Mouse (Mus musculus) CD4-positive, CD25-positive, alpha-beta regulatory T cell (primary cell): ENCODE data around the gene Fancd2. TPM values are rescaled to one million over a fixed set of nuclear protein-coding genes. Genes with fewer than 3 reads are reported as not detected.

Source experiments
- polyA plus RNA-seq: library from polyadenylated mRNA; unstranded; fragments of 100-300 nt; shearing (Covaris generic); gene quantifications from one replicate; pipeline ENCODE4 v1.2.1, GENCODE M21; 2017

Fancd2 gene
- 2.1 TPM for polyA plus RNA-seq

DNA sequence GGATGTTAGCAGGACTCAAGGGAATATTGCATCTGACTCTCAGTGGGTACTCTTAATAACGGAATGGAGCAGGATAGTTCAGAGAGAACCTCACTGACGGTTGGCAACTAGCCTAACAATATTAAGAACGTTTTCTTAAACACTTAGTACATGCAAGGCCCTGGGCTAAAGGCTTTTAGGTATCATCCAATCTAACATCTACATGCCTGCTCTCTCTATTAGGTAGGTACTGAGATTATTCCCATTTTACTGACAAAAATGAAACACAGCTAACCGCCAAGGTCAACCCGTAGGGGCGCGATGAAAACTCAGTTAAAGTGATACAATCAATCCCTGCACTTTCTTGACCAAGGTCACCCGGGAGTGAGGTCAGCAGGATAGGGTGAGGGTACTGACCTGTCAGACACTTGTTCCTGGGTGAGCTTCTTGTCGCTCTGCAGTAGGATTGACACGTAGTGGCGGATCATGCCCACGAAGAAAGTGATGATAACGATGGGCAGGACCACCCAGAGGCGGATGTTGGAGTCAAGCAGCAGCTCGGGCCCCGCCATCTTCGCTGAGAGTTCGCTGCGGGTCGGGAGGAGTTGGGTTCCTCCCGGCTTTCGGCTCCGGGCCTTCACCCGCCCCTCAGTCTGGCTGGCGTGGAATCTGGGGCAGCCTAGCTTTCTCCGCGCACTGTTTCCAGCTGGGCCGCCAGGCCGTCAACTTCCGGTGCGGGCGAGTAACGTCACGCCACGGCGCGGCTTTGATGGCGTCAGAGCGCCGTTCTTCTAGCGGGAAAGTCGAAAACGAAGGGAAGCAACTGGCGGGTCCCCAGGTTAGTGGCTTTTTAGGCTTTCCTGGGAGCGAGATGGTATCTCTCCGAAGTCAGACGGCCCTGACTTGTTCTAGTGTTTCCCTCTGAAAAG is at the start of gene Fancd2, which contains the start of gene Emc3:
Gene Fancd2, plus strand, starts transcription at position 751 of the 908 bp plus-strand sequence.
Gene Emc3, minus strand, starts transcription at position 721 of the 908 bp plus-strand sequence.

GRCm38 (mm10) chr6:113483100-113483615 is 48.3 kb upstream of the Fancd2 start, which contains the start of gene Creld1:
TSS of gene Creld1 (plus strand) at chr6:113483297.

DNA sequence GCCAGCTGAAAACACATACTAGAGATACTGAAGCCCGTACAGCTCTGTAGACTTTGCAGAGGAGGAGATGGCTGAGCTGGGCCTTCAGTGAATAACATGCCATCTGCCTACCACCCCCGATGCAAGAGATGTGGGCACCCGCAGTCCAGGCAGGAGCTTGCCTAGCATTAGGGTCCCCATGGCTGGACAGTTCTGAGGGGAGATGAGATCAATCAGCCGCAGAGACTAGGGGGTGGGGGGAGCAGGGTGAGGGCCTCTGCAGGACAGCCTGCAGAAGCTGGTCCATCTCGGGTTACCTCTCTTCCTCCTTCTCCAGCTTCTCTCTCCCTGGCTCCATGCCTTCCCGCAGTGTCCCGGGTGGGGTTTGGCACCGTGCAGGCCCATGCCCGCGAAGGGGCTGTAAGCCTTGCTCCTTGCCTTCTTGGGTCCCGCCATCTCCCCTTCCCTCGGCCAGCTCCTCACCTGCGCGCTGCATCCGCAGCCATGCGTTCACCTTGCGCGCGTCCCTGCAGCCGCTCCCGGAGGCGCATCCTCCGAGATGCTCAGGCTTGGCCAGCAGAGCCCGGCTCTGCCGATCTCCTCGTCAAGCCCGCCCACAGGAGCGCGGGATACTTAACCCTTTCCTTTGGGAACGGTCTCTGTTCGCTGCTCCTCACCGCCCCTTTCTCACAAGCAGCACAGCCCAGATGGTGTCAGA is 29.9 kb upstream of the Fancd2 start, which contains the start of gene Prrt3:
Gene Prrt3, minus strand, starts transcription at position 544 of the 697 bp plus-strand sequence.

DNA sequence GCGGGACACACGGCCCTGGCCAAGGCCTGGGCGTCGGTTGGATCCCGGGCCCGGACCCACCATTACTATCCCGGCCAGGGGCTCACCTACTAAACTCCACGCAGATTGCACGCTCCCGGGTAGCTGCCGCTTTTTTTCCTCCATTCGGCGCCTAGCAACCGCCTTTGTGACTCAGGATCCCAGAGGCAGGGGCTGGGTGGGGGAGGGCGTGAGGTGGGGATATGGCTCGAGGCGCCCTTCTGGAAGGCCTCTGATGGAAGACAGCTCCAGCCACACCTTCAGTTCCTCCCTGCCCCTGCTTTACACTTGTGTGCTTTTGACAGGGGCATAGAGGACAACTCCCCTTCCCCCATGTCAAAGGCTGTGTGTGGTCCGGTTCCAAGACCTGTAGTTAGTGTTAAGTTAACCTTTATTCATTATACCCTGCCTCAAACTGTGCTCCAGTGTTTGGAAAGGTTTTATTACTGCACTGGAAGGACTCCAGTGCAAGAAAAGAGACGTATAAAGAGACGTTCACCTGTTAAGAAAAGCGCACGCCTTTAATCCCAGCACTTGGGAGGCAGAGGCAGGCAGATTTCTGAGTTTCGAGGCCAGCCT is 69.2 kb downstream of the Fancd2 start, which contains the start of gene Fancd2os:
Gene Fancd2os, minus strand, starts transcription at position 173 of the 597 bp plus-strand sequence.

GRCm38 (mm10) chr6:113604432-113605223 is 73.1 kb downstream of the Fancd2 start, which contains the start of gene Brk1:
TSS of gene Brk1 (plus strand) at chr6:113604772.

GRCm38 (mm10) chr6:113623941-113624751 is 92.7 kb downstream of the Fancd2 start, which contains the start of gene Vhl:
TSS of gene Vhl (plus strand) at chr6:113623959.

DNA sequence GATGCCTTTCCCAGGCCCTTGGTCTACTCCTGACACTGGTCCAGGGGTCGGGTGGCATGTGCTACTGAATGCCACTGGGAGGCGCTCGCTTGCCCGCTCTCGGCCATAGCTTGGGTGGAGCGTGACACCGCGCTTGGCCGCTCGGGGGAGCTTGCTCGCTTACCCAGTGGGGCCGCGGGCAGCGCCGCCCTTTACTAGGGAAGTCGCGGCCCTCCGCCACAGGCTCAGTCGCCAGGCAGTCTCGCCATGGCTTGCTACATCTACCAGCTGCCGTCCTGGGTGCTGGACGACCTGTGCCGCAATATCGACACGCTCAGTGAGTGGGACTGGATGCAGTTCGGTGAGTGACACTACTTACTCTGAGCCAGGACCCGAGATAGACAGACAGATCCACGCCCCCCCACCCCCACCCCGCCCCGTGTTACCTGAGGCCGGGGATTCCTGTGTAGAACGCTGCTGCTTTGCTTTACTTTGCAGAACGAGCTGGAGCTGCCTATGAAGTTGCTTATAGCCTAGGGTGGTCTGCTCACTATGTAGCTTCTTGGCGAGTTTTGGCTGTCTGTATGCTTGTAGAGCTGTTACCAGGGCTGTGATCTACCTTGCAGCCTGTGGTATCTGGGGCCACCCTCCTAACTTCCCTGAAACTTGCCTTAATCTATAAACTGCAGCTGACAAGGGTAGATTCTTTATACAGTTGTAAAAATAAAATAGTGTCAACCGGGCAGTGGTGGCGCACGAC is 107.0 kb downstream of the Fancd2 start, which contains the start of gene Irak2:
Gene Irak2, plus strand, starts transcription at position 166 of the 739 bp plus-strand sequence.

Other genes starting within 250 kb of the Fancd2 start
- gene Cpne9, start 249.4 kb upstream of the Fancd2 start, polyA plus RNA-seq = not detected
- gene Brpf1, start 224.5 kb upstream of the Fancd2 start, polyA plus RNA-seq = 53.3 TPM
- 13.0 TPM for gene Ogg1, start 204.7 kb upstream of the Fancd2 start, polyA plus RNA-seq
- gene Camk1, start 187.7 kb upstream of the Fancd2 start, polyA plus RNA-seq = 3.5 TPM
- gene Tada3, start 153.8 kb upstream of the Fancd2 start, polyA plus RNA-seq = 59.9 TPM
- 533 TPM for gene Arpc4, start 153.6 kb upstream of the Fancd2 start, polyA plus RNA-seq
- gene Ttll3, start 142.4 kb upstream of the Fancd2 start, polyA plus RNA-seq = 18.7 TPM
- 12.6 TPM for gene Rpusd3, start 112.3 kb upstream of the Fancd2 start, polyA plus RNA-seq
- gene Cidec, start 95.9 kb upstream of the Fancd2 start, polyA plus RNA-seq = not detected
- 48.4 TPM for gene Jagn1, start 89.1 kb upstream of the Fancd2 start, polyA plus RNA-seq
- 0.23 TPM for gene Il17re, start 73.2 kb upstream of the Fancd2 start, polyA plus RNA-seq
- 0.36 TPM for gene Il17rc, start 60.3 kb upstream of the Fancd2 start, polyA plus RNA-seq
- gene Creld1, start 48.4 kb upstream of the Fancd2 start, polyA plus RNA-seq = 10.2 TPM
- 0.41 TPM for gene Prrt3, start 29.8 kb upstream of the Fancd2 start, polyA plus RNA-seq
- 94.3 TPM for gene Emc3, start within 50 bp of the Fancd2 start, polyA plus RNA-seq
- not detected for gene Fancd2os, start 69.0 kb downstream of the Fancd2 start, polyA plus RNA-seq
- gene Brk1, start 73.1 kb downstream of the Fancd2 start, polyA plus RNA-seq = 235 TPM
- 33.2 TPM for gene Vhl, start 92.3 kb downstream of the Fancd2 start, polyA plus RNA-seq
- gene Irak2, start 106.8 kb downstream of the Fancd2 start, polyA plus RNA-seq = 58.7 TPM
- gene Tatdn2, start 165.4 kb downstream of the Fancd2 start, polyA plus RNA-seq = 6.7 TPM
- gene Ghrl, start 188.2 kb downstream of the Fancd2 start, polyA plus RNA-seq = 0.73 TPM
- gene Sec13, start 209.1 kb downstream of the Fancd2 start, polyA plus RNA-seq = 186 TPM